Mouse (Mus musculus): ENCODE data around the gene Gm10778. TPM values are rescaled to one million over a fixed set of nuclear protein-coding genes. Genes with fewer than 3 reads are reported as not detected.
A peak's percentile ranks its signal among the peaks of the same experiment; 100 is the strongest.

Gm10778 gene
- polyA plus RNA-seq, 1 experiment from 2014 or later = 4.6 TPM

DNA sequence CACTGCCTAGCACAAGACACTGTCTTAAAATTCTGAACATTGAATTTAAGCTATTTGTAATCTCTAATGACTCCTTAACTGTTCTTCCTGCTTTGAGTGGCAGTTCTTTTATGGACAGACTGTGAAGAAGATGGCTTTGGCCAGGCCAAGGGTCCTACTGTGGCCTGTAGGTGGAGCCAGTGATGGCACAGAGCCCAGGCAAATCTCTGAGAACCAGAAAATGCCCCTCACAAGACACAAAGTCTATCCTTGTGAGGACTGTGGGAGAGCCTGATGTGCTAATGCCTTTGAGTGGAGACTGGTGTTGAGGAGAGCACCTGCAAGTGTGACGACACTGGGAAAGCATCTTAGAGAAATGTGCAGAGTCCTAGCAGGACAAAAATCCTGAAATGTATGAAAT is 40.6 kb upstream of the Gm10778 start:
- Histone ChIP-seq H3K27ac (no peak overlapping the region), H3K36me3 (no peaks in the 10 kb centered on the region), H3K9ac (no peak overlapping the region), H3K9me3 (no peaks in the 10 kb centered on the region), H3K4me3 (replicated peaks) (no peak overlapping the region), H3K4me1 (replicated peaks) (peaks cover 10% of the 10 kb centered on the region; the same call in 1 of the 2 replicates), H3K27me3 (replicated peaks) (no peaks in the 10 kb centered on the region), H3K4me2 (replicated peaks) (no peak overlapping the region)
- 86% methylated on average over 1 of the region's 1 CpGs for WGBS
- no peak for ATAC-seq

DNA sequence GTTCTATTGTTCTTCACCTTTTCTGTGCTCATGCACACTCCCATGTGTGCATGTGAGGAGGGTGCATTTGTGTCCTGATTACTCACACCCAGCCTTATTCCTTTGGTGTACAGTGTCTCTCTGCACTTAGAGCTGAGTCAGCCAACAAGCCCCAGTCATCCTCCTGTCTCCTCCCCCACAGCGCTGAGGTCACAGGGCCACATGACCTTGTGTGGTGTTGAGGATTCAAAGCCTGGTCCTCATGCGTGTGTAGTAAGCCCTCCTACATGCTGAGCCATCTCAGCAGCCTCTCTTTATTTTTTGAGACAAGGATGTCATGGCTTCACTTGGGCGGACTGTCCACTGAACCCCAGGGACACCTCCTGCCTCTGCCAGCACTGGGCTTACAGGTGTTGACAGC is 36.1 kb upstream of the Gm10778 start:
- H3K27me3 ChIP-seq (replicated peaks) = no peaks in the 10 kb centered on the region
- H3K4me2 ChIP-seq (replicated peaks) = no peak overlapping the region
- 63% methylated on average over 3 of the region's 3 CpGs for WGBS
- no peaks in the 10 kb centered on the region for H3K36me3 ChIP-seq
- no peak overlapping the region for H3K9ac ChIP-seq
- no peaks in the 10 kb centered on the region for H3K9me3 ChIP-seq
- no peak for ATAC-seq
- no peak overlapping the region for H3K4me3 ChIP-seq (replicated peaks)
- no peak overlapping the region for H3K27ac ChIP-seq
- no peaks in the 10 kb centered on the region for H3K4me1 ChIP-seq (replicated peaks)

DNA sequence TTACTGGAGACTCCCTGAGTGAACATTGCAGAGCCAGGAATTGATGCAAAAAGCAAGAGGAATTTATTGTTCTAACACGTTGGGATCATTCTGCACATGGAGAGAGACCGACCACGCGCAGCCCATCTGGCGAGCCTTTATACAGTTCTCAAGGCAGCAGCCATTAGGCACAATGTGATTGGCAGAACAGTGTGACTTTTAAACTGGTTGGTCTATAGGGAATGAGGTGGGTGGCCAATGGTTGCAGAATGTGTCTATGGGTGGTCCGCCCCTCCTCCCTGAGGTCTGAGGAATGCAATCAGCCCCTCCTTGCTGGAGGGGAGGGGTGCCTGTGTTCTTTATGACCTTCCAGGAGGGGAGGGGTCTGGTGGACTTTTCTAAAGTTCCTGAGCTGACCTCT is 33.4 kb upstream of the Gm10778 start:
- whole genome bisulfite sequencing = 52% methylated on average over 6 of the region's 6 CpGs
- H3K36me3 ChIP-seq = no peaks in the 10 kb centered on the region
- H3K27me3 ChIP-seq (replicated peaks) = no peaks in the 10 kb centered on the region
- peak; percentile 20; the same call in 1 of the 2 replicates for ATAC-seq
- H3K4me3 ChIP-seq (replicated peaks) = no peak overlapping the region
- H3K4me2 ChIP-seq (replicated peaks) = no peak overlapping the region
- H3K27ac ChIP-seq = no peak overlapping the region
- H3K9ac ChIP-seq = no peak overlapping the region
- H3K9me3 ChIP-seq = no peaks in the 10 kb centered on the region
- H3K4me1 ChIP-seq (replicated peaks) = no peaks in the 10 kb centered on the region

DNA sequence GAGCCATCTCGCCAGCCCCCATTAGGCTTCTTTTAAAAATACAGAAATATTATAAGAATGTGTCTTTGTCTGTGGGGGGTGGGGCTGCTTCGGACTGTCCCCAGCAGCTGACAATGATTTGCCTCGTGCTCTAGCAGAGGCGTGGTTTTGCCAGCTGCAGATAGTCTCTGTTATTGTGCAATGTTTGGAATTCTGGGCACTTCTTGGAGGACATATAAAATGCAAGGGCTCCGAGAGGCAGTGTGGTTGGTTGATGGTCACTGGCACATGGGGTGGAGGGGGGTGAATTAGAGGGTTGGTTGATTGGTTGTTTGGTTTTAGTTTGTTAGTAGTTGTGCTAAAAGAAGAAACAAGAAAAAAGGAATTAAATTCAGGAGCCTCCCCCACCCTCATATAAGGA is 28.9 kb upstream of the Gm10778 start:
- no peaks in the 10 kb centered on the region for H3K9me3 ChIP-seq
- H3K27me3 ChIP-seq (replicated peaks) = no peaks in the 10 kb centered on the region
- no peak overlapping the region for H3K9ac ChIP-seq
- no peak overlapping the region for H3K4me2 ChIP-seq (replicated peaks)
- no peaks in the 10 kb centered on the region for H3K4me1 ChIP-seq (replicated peaks)
- H3K27ac ChIP-seq = no peak overlapping the region
- peaks cover 14% of the 10 kb centered on the region for H3K36me3 ChIP-seq
- no peak for ATAC-seq
- H3K4me3 ChIP-seq (replicated peaks) = no peak overlapping the region
- WGBS = 80% methylated on average over 5 of the region's 5 CpGs

DNA sequence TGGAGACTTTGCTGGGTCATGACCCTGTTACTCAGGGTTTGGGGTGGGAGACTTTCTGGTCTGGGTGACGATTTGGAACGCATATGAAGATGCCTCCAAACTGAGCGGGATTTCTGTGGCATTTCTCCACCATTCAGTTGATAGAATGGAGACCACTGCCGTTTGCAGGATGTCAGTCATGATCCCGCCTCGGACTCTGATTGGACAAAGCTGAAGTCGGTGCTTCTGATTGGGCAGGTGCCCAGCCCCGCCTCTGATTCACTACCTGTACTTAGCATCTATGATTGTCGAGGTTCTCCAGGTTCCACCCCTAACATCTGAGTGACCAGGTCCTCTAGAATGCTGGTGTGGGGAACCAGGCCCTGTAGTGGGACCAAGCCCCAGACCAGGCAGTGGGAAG is 28.1 kb upstream of the Gm10778 start:
- H3K9ac ChIP-seq = no peak overlapping the region
- H3K36me3 ChIP-seq = peaks cover 14% of the 10 kb centered on the region
- no peak overlapping the region for H3K4me2 ChIP-seq (replicated peaks)
- H3K27ac ChIP-seq = no peak overlapping the region
- no peak overlapping the region for H3K4me3 ChIP-seq (replicated peaks)
- H3K4me1 ChIP-seq (replicated peaks) = no peaks in the 10 kb centered on the region
- H3K27me3 ChIP-seq (replicated peaks) = no peaks in the 10 kb centered on the region
- no peaks in the 10 kb centered on the region for H3K9me3 ChIP-seq
- 61% methylated on average over 9 of the region's 9 CpGs for WGBS
- no peak for ATAC-seq

DNA sequence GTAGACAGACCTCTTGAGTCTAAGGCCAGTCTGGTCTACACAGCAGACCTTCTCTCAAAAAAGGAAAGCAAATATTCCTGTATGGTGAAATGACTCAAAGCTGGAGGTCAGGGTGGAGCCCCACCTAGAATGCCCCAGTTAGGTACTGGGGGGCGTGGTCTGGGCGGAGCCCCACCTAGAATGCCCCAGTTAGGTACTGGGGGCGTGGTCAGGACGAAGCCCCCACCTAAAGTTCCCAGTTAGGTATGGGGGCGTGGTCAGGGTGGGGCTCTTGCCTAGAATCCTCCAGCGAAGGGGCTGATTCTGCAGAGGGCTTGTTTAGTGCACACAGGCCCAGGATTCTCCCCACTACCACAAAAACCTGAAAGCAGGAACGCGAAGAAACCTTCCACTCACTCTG is 25.4 kb upstream of the Gm10778 start:
- H3K4me2 ChIP-seq (replicated peaks) = no peak overlapping the region
- no peak overlapping the region for H3K9ac ChIP-seq
- H3K27me3 ChIP-seq (replicated peaks) = no peaks in the 10 kb centered on the region
- H3K4me3 ChIP-seq (replicated peaks) = no peak overlapping the region
- H3K4me1 ChIP-seq (replicated peaks) = peaks cover 15% of the 10 kb centered on the region
- peaks cover 14% of the 10 kb centered on the region for H3K36me3 ChIP-seq
- H3K27ac ChIP-seq = no peak overlapping the region
- 46% methylated on average over 8 of the region's 8 CpGs for WGBS
- ATAC-seq = peak; percentile 12; the same call in 1 of the 2 replicates
- no peaks in the 10 kb centered on the region for H3K9me3 ChIP-seq

DNA sequence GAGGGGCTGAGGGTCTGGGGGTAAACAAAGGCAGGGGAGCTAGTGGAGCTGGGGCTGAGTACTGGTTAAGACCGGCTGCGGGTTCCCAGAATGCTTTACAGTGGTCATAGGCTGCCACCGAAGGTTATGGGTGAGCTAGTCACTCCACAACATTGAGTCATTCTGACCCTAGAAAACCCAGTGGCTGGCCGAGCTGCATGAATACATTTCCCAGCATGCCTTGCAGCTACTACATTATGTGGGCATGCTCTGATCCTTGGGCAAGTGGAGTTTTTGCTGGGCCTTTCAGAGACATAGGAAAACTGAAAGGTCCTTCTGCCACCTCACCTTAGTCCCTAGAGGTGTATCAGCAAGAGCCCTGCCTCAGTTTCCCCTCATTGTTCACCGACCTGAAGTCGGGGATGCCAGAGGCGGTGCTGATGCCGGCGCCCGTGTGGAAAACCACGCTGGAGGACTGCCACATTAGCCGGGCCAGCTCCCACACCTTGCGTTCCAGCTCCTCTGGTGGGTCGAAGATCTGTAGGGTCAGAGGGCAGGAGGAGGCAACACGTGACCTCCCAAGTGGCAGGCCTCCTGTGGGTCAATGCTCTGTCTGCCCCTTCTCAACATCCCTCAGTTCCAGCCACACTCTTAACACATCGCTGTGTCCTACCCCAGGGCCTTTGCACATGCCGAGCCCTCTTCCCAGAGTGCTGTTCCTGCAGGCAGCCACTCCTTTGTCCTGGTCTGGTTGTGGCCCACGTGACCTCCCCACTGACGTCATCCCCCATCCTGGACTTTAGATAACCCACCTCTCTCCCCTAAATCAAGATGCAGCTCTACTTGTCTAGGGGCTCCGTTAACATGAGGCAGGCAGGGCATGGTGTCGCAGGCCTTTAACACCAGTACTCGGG is 22.5 kb upstream of the Gm10778 start:
- H3K4me1 ChIP-seq (replicated peaks) = peaks cover 15% of the 10 kb centered on the region
- 84% methylated on average over 22 of the region's 22 CpGs for WGBS

DNA sequence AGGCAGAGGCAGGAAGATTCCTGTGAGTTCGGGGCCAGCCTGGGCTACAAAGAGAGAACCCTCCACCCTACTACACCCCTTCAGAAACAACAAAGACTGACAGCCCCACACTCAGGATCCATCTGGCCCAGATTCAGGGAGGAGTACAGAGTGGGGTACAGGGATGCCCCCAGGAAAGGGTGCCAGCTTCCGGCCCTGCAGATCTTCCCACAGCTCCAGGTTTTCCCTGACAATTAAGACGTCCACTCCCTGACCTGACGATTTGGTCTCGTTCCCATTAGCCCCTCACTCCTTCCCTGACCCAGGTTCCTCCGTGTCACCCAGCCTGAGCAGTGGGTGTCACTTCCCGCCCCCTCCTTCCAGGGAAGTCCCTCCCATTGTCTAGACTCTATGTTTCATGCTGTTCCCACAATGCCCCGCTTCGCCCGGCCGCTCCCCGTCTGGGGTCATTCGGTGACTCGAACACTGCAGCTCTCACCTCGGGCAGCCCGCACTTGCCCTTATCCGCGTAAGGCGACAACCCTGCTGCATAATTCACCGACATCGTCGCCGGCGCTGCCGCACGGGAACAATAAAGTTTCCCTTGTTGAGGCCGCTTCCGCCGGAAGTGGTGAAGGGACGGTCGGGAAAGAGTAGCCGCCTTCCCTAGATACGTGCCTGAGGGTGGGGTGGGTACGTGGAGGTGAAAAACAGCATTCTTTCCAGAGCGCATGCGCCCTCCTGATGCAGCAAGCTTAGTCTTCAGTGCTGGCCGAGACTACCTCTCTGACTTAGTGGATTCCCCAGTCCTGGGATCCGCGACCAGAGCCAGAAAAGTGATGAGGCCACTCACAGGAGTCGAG is 21.6 kb upstream of the Gm10778 start, which contains the start of gene Sirt6:
Gene Sirt6, minus strand, starts transcription at position 804 of the 842 bp plus-strand sequence.
- WGBS = 5% methylated on average over 40 of the region's 40 CpGs
- H3K27me3 ChIP-seq (replicated peaks) = no peaks in the 10 kb centered on the region
- ATAC-seq = peak; percentile 93
- H3K9me3 ChIP-seq = no peaks in the 10 kb centered on the region
- peak within 1 kb of the TSS; percentile 66 for H3K4me3 ChIP-seq (replicated peaks)
- H3K27ac ChIP-seq = peak within 1 kb of the TSS; percentile 83
- peak within 1 kb of the TSS; percentile 79 for H3K4me2 ChIP-seq (replicated peaks)
- H3K9ac ChIP-seq = peak within 1 kb of the TSS; percentile 66
- peaks cover 9% of the 10 kb centered on the region; the same call in 1 of the 2 replicates for H3K36me3 ChIP-seq
- H3K4me1 ChIP-seq (replicated peaks) = peaks cover 15% of the 10 kb centered on the region

More for the DNA sequence above, 22.5 kb upstream of the Gm10778 start:
- H3K9ac ChIP-seq = peak overlapping the region; percentile 66
- peak; percentile 7 for ATAC-seq
- peaks cover 14% of the 10 kb centered on the region for H3K36me3 ChIP-seq
- no peaks in the 10 kb centered on the region for H3K27me3 ChIP-seq (replicated peaks)
- H3K9me3 ChIP-seq = no peaks in the 10 kb centered on the region
- H3K4me2 ChIP-seq (replicated peaks) = peak overlapping the region; percentile 79
- H3K4me3 ChIP-seq (replicated peaks) = peak overlapping the region; percentile 66
- peak overlapping the region; percentile 83; the same call in 1 of the 2 replicates for H3K27ac ChIP-seq

DNA sequence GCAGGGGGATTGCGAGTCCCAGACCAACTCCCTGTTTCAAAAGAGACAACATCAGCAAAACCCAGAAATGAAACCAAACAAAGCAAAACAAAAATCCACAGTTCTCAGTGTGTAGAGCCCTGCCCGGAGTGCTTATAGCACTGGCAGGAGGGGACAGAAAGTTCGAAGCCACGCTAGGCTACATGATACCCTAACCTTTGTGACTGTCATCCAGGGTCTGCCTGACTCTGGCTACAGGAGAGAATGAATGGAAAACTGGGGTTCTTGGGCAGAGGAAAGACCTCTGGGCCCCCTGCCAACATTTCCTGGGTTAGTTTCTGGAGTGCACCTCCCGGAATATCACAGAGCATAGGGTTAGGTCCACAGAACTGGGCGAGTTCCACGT is 21.0 kb upstream of the Gm10778 start:
- Histone ChIP-seq H3K9me3 (no peaks in the 10 kb centered on the region), H3K4me2 (replicated peaks) (peak overlapping the region; percentile 79), H3K27me3 (replicated peaks) (no peaks in the 10 kb centered on the region), H3K9ac (peak overlapping the region; percentile 66), H3K27ac (peak overlapping the region; percentile 83), H3K4me1 (replicated peaks) (peaks cover 15% of the 10 kb centered on the region), H3K36me3 (peaks cover 4% of the 10 kb centered on the region; the same call in 1 of the 2 replicates), H3K4me3 (replicated peaks) (peak overlapping the region; percentile 66)
- WGBS = 43% methylated on average over 7 of the region's 7 CpGs
- ATAC-seq = peak; percentile 29

DNA sequence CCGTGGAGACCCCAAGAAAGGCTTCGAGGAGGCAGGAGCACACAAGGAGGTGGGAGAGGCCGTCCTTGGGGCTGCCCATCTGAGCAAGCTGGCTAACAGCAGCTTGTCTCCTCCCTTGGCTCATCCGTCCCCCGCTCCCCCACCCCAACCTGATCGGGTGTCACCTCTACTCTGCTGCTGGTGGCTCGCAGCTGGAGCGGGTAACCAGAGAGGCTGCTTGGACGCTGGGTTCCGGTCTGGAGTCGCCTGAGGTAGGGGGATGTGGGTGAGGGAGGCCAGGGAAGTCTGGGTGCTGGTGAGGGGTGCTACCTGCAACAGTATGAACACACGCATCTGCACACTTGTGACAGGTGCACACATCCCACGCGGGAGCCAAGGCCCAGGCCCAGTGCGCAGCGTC is 20.5 kb upstream of the Gm10778 start, which contains the start of gene Ankrd24:
Gene Ankrd24, plus strand, starts transcription at position 151 of the 400 bp plus-strand sequence.
- peaks cover 4% of the 10 kb centered on the region; the same call in 1 of the 2 replicates for H3K36me3 ChIP-seq
- H3K27ac ChIP-seq = peak within 1 kb of the TSS; percentile 83
- peak within 1 kb of the TSS; percentile 79 for H3K4me2 ChIP-seq (replicated peaks)
- no peak for ATAC-seq
- H3K4me3 ChIP-seq (replicated peaks) = peak within 1 kb of the TSS; percentile 66
- H3K9ac ChIP-seq = peak within 1 kb of the TSS; percentile 66
- H3K27me3 ChIP-seq (replicated peaks) = no peaks in the 10 kb centered on the region
- peaks cover 15% of the 10 kb centered on the region for H3K4me1 ChIP-seq (replicated peaks)
- H3K9me3 ChIP-seq = no peaks in the 10 kb centered on the region
- 77% methylated on average over 16 of the region's 16 CpGs for WGBS

DNA sequence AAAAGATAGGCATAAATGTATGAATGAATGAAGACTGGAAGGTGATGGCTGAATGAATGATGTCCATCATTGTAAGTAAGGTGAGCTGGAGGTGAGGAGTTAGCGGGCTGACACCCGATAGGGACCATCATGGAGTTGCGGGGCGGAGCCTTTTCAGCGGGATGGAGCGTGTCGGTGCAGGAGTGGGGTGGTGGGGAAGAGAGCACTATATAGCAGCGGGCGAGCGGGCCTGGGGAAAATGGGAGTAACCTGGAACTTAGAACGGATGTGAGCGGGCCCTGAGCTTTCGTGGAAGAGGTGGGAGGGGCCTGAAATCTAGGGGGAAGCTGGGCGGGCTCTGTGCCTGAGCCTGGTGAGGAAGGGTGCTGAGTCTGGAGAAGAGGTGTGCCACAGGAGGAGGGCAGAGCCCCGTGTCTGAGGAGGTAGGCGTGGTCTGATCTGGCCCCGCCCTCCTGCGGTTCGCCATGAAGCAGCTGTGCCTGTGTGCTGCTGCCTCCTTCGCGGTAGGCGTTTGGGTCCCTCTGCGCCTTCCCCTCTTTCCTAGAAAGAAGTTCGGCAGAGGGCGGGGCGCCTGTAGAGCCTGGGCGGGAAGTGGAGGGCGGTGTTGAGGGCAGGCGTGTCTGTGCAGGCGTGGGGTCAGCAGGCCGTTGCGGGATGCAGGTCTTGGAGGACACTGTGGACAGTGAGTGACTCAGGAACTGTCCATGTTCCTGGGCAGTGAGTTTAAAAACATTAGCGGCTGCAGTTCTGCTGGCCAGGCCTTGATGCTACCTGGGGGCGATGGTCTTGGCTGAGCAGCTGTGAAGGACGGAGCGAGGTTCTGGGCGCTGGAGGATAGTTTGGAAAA is 15.4 kb upstream of the Gm10778 start:
- Histone ChIP-seq H3K4me3 (replicated peaks) (peak overlapping the region; percentile 52), H3K27ac (peak overlapping the region; percentile 64), H3K27me3 (replicated peaks) (no peaks in the 10 kb centered on the region), H3K4me1 (replicated peaks) (peaks cover 9% of the 10 kb centered on the region), H3K4me2 (replicated peaks) (peak overlapping the region; percentile 89), H3K9ac (peak overlapping the region; percentile 59), H3K36me3 (no peaks in the 10 kb centered on the region), H3K9me3 (no peaks in the 10 kb centered on the region)
- ATAC-seq = peak; percentile 95
- WGBS = 4% methylated on average over 37 of the region's 37 CpGs

Data from intestine, embryonic 15.5 days (tissue).